Mouse (Mus musculus): ENCODE measurements around the gene Wdr5b. TPM values are rescaled to one million over a fixed set of nuclear protein-coding genes. Genes with fewer than 3 reads are reported as not detected.

The Wdr5b gene
- total RNA-seq, 2 experiments from 2014 or later, result 2.1 to 2.3 TPM

DNA sequence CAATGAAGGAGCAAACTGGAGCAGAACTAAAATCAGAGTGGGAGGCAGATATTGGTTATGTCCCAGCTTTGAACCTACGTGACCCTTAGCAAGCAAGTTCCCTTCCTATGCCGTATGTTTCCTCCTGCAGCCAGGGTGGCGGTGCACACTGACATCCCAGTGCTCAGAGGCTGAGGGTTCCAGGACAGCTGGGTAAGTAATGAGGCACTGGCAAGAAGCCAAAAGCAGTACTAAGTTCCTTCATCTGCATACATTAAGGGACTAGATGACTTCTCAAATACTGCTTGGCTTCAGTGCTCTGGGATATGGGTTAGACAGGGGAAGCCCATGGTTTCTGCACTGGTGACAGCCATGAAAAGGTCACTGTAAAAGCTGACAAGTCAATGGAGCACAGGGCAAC is 27.4 kb downstream of the Wdr5b start:
- DNase-seq, result no peak
- intact Hi-C loops (cut with DNase I; ENCODE audit: low total_unique reads), result no loop called here

DNA sequence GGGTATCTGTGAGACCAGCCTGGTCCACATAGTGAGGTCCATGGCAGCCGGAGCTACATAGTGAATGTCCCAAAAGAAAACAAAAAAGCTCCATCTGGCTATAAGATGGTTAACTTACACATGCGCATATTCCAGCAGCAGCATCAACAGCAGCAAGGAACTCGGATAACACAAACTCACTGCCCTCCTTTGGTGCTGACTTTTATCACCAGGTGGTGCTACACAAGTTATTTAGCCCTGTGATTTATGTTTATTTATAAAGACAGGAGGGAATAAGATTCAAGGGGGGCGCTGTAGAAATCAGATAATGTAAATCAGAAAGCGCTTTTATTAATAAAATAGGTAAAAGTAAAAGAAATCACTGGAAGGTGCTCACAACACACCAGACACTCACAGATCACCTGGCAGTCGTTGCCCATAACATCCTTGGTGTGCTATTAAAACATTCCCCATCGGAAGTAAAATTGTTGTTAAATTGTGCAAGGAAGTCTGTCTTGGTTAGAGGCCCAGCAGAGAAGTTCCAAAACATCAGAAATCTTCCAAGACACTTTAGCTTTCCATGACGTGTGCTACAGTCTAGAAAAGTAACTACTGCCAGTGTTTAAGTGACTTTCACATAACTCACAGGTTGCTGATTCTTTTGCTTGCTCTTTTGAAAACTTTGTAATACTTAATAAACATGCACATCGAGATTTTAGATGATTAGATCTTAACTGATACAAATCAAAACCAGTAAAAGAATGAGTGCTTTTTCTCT is 29.0 kb downstream of the Wdr5b start:
- intact Hi-C loops (cut with DNase I; ENCODE audit: low total_unique reads), result no loop called here

DNA sequence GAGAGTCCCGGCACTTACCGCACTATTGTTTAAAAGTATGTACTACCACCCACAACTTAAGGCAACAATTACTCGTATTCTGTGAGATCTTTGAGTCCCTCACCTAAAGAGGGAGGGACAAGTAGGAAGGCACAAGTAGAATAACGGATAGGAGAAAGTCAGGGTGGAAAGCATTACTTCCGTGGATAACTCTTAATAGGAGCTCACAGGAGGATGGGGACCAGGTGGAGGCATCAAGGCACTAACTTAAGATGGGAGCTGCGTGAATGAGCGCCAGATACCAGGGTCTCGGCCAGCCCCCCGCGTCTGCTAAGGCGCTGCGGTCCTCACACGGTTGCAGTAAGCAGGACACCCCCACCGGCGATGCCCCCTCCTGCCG is 30.1 kb downstream of the Wdr5b start:
- no peak for DNase-seq
- intact Hi-C loops (cut with DNase I; ENCODE audit: low total_unique reads), result no loop called here

More for the DNA sequence above, 29.0 kb downstream of the Wdr5b start:
- no peak for DNase-seq

DNA sequence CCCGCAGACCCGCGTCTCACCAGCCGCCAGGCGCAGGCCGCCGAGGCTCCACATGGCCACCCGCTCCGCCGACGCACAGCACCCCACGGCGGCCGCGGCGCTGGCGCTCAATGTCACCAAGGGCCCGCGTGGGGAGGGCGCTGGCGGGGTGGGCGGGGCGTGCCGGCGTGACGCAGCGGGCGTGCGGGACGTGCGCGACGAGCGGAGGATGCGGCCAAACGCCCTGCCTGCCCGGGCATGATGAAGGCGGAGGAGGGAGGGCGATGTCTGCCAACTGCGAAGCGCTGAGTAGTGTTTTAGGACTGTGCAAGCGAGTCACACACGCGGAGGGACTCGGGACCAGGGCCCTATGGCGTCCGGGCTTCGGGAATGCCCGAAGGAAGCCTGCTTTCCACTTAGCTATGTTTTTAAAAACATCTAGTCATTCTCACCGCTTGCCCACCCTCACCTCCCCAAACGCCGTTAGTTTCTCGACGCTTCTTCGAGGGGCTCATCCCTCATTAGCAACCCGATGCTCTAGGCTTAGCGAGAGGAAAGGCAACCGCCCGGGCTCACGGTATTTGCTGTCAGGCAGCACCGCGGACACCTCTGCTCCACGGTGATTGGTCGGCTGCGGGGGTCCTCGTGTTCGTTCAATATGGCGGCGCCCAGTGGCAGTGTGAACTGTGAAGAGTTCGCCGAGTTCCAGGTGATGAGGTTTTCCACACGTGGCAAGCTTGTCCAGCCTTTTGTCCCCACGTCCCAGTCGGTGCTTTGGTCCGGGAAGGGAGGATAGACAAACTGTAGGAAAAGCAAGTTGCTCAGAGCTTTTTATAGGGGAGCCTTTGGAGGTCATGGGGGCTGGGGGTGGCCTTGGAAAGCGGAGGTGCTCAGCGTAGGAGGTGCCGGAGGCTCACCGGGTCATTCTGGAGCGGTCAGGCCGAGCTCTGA is 30.7 kb downstream of the Wdr5b start, which contains the start of the genes Fam162a and Ccdc58:
Gene Fam162a (minus strand): TSS at position 145 of the 930 bp plus-strand sequence.
Gene Ccdc58 (plus strand): TSS at position 236 of the 930 bp plus-strand sequence.
- peak; percentile 94 for DNase-seq
- intact Hi-C loops (cut with DNase I; ENCODE audit: low total_unique reads), result no loop called here

DNA sequence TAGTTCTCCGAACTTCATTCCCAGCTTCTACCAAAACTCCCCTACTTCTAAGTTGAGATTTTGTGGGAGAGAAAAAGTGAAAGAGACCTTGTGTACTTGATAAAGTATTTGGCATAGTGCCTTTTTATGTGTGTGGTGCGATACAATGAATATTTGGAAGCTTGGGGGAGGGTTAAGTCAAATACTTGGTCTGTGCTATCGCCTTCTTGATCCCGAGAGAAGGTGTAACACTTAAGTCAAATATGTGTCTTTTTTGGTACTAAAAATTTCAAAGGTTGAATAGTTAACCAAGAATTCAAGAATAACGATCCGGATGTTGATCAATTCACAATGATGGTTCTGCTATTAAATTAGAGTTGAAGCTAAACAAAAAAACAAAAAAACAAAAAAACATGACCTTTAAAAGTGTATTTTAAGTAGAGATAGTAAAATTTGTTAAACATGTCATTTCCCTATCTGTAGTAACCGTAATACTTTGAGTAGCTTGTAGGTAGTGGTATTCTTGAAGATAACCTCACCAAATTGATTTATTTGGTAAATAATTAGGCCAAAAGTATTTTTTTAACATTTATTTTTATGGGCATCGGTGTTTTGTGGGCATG is 31.5 kb downstream of the Wdr5b start:
- no peak for DNase-seq
- intact Hi-C loops (cut with DNase I; ENCODE audit: low total_unique reads), result no loop called here

DNA sequence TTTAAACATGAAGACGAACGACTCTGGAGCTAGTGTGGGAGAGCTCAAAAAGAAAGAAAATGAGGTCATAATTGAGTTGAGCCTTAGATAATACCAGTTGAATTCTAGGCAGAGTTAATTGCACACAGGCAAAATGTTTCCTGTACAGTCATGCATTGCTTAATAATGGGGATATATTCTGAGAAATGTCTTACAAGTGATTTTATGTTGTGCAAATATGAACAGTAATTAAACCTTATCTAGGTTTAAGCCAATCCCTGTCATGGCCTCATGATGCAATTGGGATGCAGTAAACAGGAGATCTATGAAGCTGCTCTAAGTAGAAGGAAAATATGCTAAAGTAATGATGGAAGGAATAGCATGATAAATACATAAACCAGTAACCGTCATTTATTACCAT is 33.8 kb downstream of the Wdr5b start:
- no peak for DNase-seq
- intact Hi-C loops (cut with DNase I; ENCODE audit: low total_unique reads), result no loop called here

DNA sequence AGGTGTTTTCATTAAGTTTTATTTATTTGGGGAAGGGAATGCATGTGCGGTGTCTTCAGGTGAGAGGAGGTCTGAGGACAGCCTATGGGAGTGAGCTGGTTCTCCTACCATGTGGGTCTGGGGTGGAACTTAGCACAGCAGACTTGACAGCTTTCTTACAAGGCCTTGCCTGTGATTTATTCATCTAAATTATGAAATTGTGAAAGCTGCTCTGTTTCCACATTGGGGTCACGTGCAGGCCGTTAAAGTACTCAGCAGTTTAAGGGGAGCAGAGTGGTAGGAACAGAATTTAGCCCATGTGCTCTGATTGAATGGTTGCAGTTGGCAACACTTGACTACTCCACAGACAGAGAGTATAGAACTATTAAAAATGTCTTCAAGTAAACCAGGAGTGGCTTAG is 38.9 kb downstream of the Wdr5b start:
- no peak for DNase-seq
- intact Hi-C loops (cut with DNase I; ENCODE audit: low total_unique reads), result no loop called here

DNA sequence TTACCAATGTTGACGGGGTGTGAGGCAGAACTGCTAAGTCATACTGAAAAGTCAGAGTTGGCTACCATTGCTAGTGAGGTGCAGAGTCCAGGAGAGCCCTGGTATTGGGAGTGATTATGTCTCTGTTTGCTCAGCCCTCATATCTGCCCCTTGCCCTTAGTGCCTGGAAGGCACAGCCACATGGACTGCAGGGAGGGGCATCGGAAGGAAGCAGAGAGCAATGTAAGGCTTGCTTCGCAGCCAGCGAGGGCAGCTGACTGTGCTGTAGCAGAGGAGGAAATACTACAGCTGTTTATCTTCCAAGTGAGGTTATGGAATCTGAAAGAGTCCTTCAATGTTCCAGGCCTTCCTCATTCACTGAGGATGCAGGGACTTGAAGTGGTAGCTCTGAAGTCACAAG is 46.9 kb downstream of the Wdr5b start:
- DNase-seq, result no peak
- intact Hi-C loops (cut with DNase I; ENCODE audit: low total_unique reads), result no loop called here

DNA sequence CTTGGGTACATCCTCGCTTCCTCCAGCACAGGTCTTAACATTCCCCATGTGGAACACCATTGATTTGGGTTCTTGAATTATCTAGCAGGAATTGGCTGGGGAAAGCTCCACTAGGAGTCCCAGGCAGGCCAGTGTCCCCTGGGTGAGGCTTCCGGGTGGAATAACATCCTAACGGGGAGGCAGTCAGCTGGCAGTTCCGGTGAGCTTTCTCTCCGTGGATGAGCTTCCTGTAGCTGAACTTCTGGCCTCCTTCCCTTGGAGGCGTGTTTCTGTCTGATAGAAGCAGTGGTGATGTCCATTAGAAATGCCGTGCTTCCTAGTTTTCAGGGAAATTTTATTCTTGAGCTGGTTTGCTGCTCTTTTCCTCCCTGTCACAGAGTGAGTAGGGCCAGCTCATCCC is 48.1 kb downstream of the Wdr5b start:
- no peak for DNase-seq
- intact Hi-C loops (cut with DNase I; ENCODE audit: low total_unique reads), result no loop called here

DNA sequence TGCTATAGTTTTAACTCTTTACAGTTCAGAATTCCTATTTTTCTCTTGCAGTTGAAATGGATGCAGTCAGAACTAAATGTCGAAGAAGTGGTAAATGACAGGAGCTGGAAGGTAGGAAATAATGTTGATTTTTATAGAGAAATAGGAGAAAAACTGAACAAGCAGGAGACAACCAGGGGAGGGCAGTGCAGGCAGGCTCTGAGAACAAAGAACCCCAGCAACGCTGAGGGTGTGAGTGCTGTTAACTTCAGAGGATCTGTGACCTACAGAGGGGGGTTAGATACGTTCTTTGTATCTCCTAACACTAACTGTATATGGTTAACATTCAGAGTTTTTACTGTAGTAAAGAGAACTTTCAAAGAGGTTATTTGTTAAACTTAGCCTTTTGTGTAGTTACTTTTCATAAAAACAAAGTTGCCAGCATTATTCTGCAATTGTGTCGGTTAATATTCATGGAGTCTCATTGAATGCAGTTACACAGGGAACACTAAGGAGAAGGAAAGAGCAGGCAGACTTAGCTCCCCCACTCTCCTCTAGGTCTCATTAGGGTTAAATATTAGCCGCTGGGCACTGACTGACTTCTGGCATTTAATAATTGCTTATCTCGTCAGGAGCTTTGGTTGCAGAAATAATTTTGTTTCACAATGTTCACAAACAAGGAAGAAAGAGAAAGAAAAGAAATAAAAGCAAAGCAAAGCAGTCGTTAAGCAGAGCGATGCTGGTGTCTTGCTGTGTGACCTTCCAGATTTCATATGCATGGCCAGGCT is 49.0 kb downstream of the Wdr5b start:
- intact Hi-C loops (cut with DNase I; ENCODE audit: low total_unique reads), result no loop called here
- no peak for DNase-seq

DNA sequence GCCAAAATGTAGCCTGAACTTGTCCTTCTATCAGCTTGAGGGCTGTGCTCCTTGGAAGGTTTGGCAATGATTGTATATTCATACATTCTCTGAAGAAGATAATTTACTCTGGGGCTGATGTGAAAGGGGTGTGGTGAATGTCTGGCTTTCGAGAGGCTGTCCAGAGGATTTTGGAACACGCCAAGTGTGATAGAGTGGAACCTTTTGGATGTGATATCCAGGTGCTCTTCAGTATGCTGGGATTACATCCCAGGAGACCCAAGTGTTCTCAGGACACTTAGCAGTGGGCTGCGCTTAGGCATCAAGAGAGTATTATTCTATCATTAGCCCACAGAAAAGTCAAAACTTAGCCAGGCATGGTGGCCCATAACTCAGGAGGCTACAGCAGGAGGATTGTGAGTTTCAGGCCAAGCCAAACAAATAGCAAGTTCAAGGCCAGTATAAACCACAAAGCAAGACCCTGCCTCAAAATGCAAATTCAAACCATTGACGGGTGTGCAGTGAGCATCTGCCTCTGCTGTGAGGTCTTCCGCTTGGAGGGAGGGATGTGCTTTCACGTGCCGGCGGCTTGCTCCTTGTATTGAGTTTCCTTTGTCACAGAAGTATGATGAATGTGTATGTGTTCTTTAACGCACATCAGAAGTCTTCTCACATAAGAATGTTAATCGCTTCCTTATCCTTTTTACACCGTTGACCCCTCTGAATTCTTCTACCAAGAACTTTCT is 50.0 kb downstream of the Wdr5b start:
- intact Hi-C loops (cut with DNase I; ENCODE audit: low total_unique reads), result no loop called here
- no peak for DNase-seq

Other genes with a start within 250 kb of the Wdr5b start
- 1 to 10 TPM; 3.0 to 3.3 TPM for gene Parp14, start 169.6 kb upstream of the Wdr5b start, total RNA-seq (2021)
- gene Parp9, start 102.7 kb upstream of the Wdr5b start, total RNA-seq (2021), result 1 to 10 TPM; 5.2 to 5.5 TPM
- gene Dtx3l, start 102.0 kb upstream of the Wdr5b start, total RNA-seq (2021), result 1 to 10 TPM; 4.5 to 4.9 TPM
- 100 to 1,000 TPM in 1 of 2 experiments, 10 to 100 TPM in 1; 96.7 to 118 TPM for gene Kpna1, start 62.4 kb upstream of the Wdr5b start, total RNA-seq (2021)
- 100 to 1,000 TPM; 133 TPM for gene Fam162a, start 30.4 kb downstream of the Wdr5b start, total RNA-seq (2021)
- 10 to 100 TPM; 30.7 to 31.3 TPM for gene Ccdc58, start 30.5 kb downstream of the Wdr5b start, total RNA-seq (2021)
- not detected for gene Csta1, start 90.1 kb downstream of the Wdr5b start, total RNA-seq (2021)
- gene Stfa2l1, start 115.6 kb downstream of the Wdr5b start, total RNA-seq (2021), result not detected
- not detected for gene Gm5483, start 143.0 kb downstream of the Wdr5b start, total RNA-seq (2021)
- gene Gm5416, start 169.2 kb downstream of the Wdr5b start, total RNA-seq (2021), result not detected
- not detected for gene 2010005H15Rik, start 180.3 kb downstream of the Wdr5b start, total RNA-seq (2021)
- not detected for gene Stfa1, start 235.8 kb downstream of the Wdr5b start, total RNA-seq (2021)